Mouse (Mus musculus): ENCODE measurements around the gene Mrps26. TPM values are rescaled to one million over a fixed set of nuclear protein-coding genes. Genes with fewer than 3 reads are reported as not detected.
"Not testable (repeated sequence)": the region's sequence is repeated elsewhere in the genome, so short reads cannot be mapped to it uniquely, and the experiment has no call there.

The Mrps26 gene
- 97.0 and 105 TPM in 2 replicates for polyA plus RNA-seq (2015; fragmentation: Nextera tagmentation; extraction: Ambion mirVana)

DNA sequence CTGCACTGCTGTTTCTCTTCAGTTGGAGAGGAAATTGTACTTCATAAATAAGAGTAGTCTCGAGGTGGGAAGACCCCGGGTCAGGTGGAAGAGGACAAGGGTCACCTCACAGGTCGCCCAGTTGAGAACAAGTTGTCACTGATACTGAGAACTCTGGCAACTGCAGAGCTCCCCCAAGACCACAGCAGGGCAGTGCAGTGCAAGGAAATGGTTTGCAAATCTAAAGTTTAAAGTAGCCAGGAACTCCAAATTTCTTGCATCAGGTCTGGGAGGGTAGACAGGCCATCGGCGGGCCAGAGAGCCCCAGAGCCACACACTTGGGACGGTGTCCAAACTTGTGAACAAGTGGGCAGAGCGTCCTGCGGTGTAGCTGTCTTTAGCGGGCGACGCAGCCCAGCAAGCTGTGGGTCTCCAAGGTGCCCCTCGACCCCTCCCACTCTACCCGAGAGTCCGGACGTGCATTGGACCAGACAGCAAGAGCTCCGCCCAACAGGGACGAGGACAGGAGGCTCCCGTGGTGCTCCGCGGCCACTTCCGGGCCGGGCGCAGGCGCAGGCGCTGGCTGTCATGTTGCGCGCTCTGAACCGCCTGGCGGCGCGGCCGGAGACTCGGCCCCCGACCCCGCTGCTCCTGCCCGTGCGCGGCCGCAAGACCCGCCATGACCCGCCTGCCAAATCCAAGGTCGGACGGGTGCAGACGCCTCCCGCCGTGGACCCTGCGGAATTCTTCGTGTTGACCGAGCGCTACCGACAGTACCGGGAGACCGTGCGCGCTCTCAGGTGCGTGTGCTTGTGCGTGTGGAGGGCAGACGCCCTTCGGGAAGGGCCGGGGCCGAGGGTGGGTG, at the start of gene Mrps26:
Mrps26 (plus strand) TSS at position 531 of the 844 bp plus-strand sequence.
- Histone ChIP-seq H3K4me1 (peaks cover 23% of the 10 kb centered on the region), H3K4me3 (peak within 1 kb of the TSS; percentile 83), H3K27me3 (replicated peaks) (no peaks in the 10 kb centered on the region), H3K36me3 (replicated peaks) (peaks cover 5% of the 10 kb centered on the region; the same call in 1 of the 2 replicates), H3K9me3 (no peaks in the 10 kb centered on the region), H3K4me2 (peak within 1 kb of the TSS; percentile 81), H3K9ac (peak within 1 kb of the TSS; percentile 93), H3K27ac (peak within 1 kb of the TSS; percentile 74)
- peak; percentile 99 for ATAC-seq (replicated peaks)
- under 1% methylated on average over 61 of the region's 61 CpGs for WGBS

DNA sequence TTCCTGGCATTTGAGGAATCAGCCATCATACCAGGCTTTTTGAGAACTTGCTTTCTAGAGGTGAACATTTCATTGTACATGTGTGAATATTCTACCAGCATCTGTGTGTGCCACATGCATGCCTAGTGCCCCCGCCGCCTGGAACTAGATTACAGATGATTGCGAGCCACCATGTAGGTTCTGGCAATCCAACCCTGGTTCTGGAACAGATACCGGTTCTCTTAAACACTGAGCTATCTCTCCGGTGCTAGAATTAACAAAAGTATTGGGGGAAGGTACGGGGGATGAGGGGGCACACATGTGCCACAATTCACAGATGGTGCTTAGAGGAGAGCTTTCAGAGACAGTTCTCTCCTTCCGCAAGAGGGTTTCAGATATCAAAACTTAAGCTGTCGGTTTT, 49.6 kb upstream of the Mrps26 start:
- 99% methylated on average over 8 of the region's 8 CpGs for WGBS
- no peak overlapping the region for H3K9ac ChIP-seq
- peaks cover 10% of the 10 kb centered on the region; the same call in 1 of the 2 replicates for H3K36me3 ChIP-seq (replicated peaks)
- H3K27ac ChIP-seq = no peak overlapping the region
- H3K4me2 ChIP-seq = no peak overlapping the region
- H3K4me1 ChIP-seq = no peaks in the 10 kb centered on the region
- ATAC-seq (replicated peaks) = no peak
- no peaks in the 10 kb centered on the region for H3K9me3 ChIP-seq
- no peak overlapping the region for H3K4me3 ChIP-seq
- H3K27me3 ChIP-seq (replicated peaks) = no peaks in the 10 kb centered on the region

DNA sequence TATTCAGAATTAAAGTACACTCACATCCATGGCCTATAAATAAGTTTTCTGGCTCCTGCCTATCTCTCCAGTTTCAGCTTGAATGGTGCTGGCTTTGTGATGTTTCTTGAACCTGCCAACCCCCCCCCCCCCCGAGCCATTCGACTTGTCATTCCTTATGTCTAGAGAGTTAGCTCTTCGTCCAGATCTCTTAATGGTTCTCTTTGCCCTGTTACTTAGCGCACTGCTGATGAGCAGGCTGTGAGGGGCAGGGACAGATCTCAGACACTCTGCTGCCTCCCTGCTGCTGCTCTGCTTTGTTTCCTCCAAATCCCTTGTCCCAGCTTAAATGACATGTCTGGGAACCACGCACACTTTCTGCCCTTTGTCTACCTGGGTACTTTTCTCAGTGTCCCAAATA, 47.8 kb upstream of the Mrps26 start:
- Histone ChIP-seq H3K4me3 (no peak overlapping the region), H3K36me3 (replicated peaks) (peaks cover 21% of the 10 kb centered on the region; the same call in 1 of the 2 replicates), H3K4me1 (no peaks in the 10 kb centered on the region), H3K27ac (no peak overlapping the region), H3K4me2 (no peak overlapping the region), H3K27me3 (replicated peaks) (no peaks in the 10 kb centered on the region), H3K9ac (no peak overlapping the region), H3K9me3 (no peaks in the 10 kb centered on the region)
- no peak for ATAC-seq (replicated peaks)
- 12% methylated on average over 5 of the region's 5 CpGs for WGBS

DNA sequence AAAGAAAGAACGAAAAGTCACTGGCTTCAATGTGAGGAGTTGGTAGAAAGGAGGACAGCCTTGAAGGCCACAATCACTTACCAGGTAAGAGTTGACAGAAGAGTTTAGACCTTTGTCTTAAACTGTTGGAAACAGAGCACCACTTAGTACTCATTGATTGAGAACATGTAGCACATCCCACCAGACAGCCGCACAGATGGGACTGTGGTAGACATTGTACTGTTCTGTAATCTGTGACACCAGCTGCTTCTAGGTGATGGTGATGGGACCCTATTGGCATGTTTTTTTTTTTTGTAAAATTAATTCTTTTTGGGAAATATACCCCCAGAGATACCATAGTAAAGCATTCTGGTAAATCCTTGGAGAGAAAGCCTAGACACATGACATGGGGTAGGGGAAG, 41.6 kb upstream of the Mrps26 start:
- H3K4me3 ChIP-seq = no peak overlapping the region

DNA sequence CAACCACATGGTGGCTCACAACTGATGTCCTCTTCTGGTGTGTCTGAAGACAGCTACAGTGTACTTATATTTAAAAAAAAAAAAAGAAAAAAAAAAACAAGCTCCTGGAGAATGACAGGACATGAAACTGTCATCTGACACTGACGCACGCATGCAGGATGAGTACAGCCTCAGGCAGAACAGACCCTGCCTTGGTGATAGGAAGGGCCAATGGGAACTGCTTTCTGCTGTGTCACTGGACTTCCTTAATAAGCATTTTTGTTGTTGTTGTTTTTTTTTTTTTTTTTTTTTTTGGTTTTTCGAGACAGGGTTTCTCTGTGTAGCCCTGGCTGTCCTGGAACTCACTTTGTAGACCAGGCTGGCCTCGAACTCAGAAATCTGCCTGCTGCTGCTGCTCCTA, 38.1 kb upstream of the Mrps26 start:
- ATAC-seq (replicated peaks) = not testable (repeated sequence)
- H3K36me3 ChIP-seq (replicated peaks) = peaks cover 20% of the 10 kb centered on the region; the same call in 1 of the 2 replicates

More for the DNA sequence above, 41.6 kb upstream of the Mrps26 start:
- no peak overlapping the region for H3K4me2 ChIP-seq
- WGBS = 94% methylated on average over 2 of the region's 2 CpGs
- no peak overlapping the region for H3K27ac ChIP-seq
- no peak for ATAC-seq (replicated peaks)
- no peaks in the 10 kb centered on the region for H3K9me3 ChIP-seq
- peaks cover 28% of the 10 kb centered on the region; the same call in 1 of the 2 replicates for H3K36me3 ChIP-seq (replicated peaks)
- H3K27me3 ChIP-seq (replicated peaks) = no peaks in the 10 kb centered on the region
- H3K9ac ChIP-seq = no peak overlapping the region
- H3K4me1 ChIP-seq = no peaks in the 10 kb centered on the region

DNA sequence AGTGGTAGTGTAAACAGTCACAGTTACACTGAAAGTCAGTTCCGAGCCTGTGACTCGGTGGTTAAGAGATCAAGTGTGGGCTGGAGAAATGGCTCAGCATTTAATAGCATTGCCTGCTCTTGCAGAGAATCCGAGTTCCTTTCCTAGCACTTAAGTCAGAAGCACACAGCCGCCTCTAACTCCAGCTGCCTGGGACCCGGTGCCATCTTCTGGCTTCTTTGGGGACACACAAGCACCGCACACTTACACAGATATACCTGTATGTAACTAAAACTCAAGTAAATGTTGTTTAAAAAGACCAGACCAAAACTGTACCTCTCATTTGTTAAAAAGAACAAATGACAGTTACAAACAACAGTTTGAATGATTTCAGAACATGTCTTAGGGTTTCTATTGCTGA, 35.1 kb upstream of the Mrps26 start:
- no peaks in the 10 kb centered on the region for H3K27me3 ChIP-seq (replicated peaks)
- no peak for ATAC-seq (replicated peaks)
- no peak overlapping the region for H3K4me2 ChIP-seq
- no peak overlapping the region for H3K9ac ChIP-seq
- H3K4me1 ChIP-seq = no peaks in the 10 kb centered on the region
- H3K36me3 ChIP-seq (replicated peaks) = peaks cover 16% of the 10 kb centered on the region; the same call in 1 of the 2 replicates
- 80% methylated on average over 6 of the region's 6 CpGs for WGBS
- no peaks in the 10 kb centered on the region for H3K9me3 ChIP-seq
- H3K27ac ChIP-seq = no peak overlapping the region
- H3K4me3 ChIP-seq = no peak overlapping the region

More for the DNA sequence above, 38.1 kb upstream of the Mrps26 start:
- H3K27ac ChIP-seq; H3K4me2 ChIP-seq; H3K4me1 ChIP-seq; H3K9ac ChIP-seq; H3K4me3 ChIP-seq; H3K27me3 ChIP-seq (replicated peaks); H3K9me3 ChIP-seq: not testable (repeated sequence)
- WGBS = 87% methylated on average over 4 of the region's 4 CpGs

DNA sequence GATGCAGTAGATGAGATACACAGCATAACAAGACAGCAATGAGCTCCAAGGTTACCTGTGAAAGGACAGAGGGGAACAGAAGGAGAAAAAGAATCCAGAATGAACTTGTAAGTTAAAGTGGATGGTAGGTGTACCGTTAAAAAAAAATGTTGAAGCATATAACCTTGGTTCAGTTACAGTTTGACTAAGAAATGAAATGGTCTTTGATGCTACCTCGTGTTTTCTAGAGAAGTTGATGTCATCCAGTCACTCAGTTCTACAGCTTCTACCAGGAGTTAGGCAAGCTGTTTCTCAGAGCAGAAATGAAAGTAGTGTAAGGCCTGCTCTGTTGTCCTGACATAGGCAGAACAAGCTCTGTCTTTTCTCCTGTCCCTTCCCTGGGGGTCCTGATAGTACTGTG, 34.3 kb upstream of the Mrps26 start:
- no peaks in the 10 kb centered on the region for H3K9me3 ChIP-seq

DNA sequence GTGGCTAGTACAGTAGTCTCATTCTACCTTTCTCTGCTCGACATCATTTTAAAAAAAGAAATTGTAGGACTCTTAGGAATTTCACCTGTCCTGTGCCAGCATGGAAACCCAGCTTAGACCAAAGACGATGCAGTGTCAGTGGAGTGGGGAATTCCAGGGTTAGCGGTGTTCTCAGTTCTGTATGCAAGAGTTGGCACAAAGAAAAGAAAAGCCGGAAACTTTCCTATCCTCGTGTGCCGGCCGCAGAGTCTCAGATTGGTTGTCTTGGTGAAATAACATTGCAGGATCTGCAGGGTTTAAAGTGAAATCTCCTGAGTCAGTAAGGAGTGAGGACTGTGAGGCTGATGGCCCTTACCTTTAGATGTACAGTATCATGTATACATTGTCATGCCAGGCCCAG, 33.6 kb upstream of the Mrps26 start:
- WGBS = 77% methylated on average over 7 of the region's 7 CpGs
- Histone ChIP-seq H3K9ac (no peak overlapping the region), H3K27me3 (replicated peaks) (no peaks in the 10 kb centered on the region), H3K4me2 (no peak overlapping the region), H3K36me3 (replicated peaks) (peaks cover 30% of the 10 kb centered on the region; the same call in 1 of the 2 replicates), H3K4me3 (no peak overlapping the region), H3K27ac (no peak overlapping the region), H3K4me1 (no peaks in the 10 kb centered on the region), H3K9me3 (no peaks in the 10 kb centered on the region)
- ATAC-seq (replicated peaks) = no peak

More for the DNA sequence above, 34.3 kb upstream of the Mrps26 start:
- Histone ChIP-seq H3K27me3 (replicated peaks) (no peaks in the 10 kb centered on the region), H3K27ac (no peak overlapping the region), H3K4me1 (no peaks in the 10 kb centered on the region), H3K4me2 (no peak overlapping the region), H3K9ac (no peak overlapping the region), H3K36me3 (replicated peaks) (peaks cover 24% of the 10 kb centered on the region; the same call in 1 of the 2 replicates), H3K4me3 (no peak overlapping the region)
- no peak for ATAC-seq (replicated peaks)
- WGBS = 94% methylated on average over 2 of the region's 2 CpGs

DNA sequence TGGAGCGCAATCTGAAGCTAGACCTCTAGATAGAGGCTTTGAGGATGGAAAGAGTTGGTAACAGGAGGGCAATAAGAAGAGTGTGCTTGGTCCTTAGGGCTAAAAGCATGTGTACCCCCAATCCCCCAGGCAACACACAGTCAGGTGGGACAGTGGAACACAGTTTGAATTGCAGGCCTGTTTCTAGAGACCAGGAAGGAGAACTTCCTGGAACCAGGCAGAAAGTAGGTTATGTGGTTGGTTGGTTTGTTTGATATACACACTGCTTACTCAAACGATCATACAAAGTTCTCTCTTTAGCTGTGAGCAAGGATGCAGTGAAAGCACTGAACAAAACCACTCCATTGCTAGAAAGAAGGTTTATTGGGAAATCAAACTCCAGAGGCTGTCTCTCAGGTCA, 31.3 kb upstream of the Mrps26 start:
- peaks cover 35% of the 10 kb centered on the region; the same call in 1 of the 2 replicates for H3K36me3 ChIP-seq (replicated peaks)
- H3K4me1 ChIP-seq = no peaks in the 10 kb centered on the region
- H3K9ac ChIP-seq = no peak overlapping the region
- WGBS = 88% methylated on average over 2 of the region's 2 CpGs
- H3K27me3 ChIP-seq (replicated peaks) = no peaks in the 10 kb centered on the region
- ATAC-seq (replicated peaks) = no peak
- no peak overlapping the region for H3K4me3 ChIP-seq
- no peaks in the 10 kb centered on the region for H3K9me3 ChIP-seq
- H3K27ac ChIP-seq = no peak overlapping the region
- no peak overlapping the region for H3K4me2 ChIP-seq

DNA sequence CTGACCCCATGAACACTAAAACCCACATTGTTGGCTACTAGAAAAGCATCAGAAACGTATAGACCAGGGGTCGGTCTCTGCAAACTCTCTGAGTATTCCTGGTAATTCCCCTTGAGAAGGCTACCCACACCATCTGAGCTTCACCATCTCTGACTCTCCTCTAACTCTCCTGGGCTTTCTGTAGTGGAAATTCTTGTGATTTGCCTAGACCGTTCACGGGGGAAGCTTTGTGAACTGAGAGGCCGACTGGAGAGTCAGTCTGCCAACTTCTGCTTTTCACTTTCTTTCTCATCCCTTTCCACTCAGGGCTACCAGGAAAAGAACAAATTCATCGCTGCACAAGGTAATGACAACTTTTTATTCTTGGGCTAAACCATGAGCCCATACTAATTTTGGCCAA, 28.5 kb upstream of the Mrps26 start:
- no peak for ATAC-seq (replicated peaks)
- no peak overlapping the region for H3K9ac ChIP-seq
- WGBS = 93% methylated on average over 6 of the region's 6 CpGs
- H3K9me3 ChIP-seq = no peaks in the 10 kb centered on the region
- no peak overlapping the region for H3K4me3 ChIP-seq
- H3K27me3 ChIP-seq (replicated peaks) = no peaks in the 10 kb centered on the region
- H3K4me2 ChIP-seq = no peak overlapping the region
- H3K4me1 ChIP-seq = no peaks in the 10 kb centered on the region
- H3K27ac ChIP-seq = no peak overlapping the region
- peaks cover 44% of the 10 kb centered on the region for H3K36me3 ChIP-seq (replicated peaks)

DNA sequence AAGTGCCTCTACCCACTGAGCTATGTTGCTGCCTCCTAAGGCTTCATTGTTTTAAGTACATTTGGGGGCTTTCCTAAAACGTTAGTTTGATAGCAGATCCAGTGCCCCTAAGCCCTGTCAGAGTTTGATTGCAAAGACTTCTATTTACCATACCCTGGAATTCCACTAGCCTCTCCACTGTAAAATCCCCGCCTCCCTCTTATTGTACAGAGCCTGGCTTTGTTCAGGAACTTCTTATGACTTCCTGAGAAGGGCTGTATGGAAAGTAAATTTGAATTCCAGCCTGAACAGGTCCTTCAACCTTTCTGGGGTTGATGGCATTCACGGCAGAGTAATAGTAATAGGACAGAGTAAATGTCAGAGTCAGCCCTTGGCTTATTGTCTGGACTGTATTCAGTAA, 26.7 kb upstream of the Mrps26 start:
- no peak overlapping the region for H3K27ac ChIP-seq
- WGBS = 79% methylated on average over 3 of the region's 3 CpGs
- H3K27me3 ChIP-seq (replicated peaks) = no peaks in the 10 kb centered on the region
- H3K4me3 ChIP-seq = no peak overlapping the region
- no peaks in the 10 kb centered on the region for H3K9me3 ChIP-seq
- no peaks in the 10 kb centered on the region for H3K4me1 ChIP-seq
- H3K9ac ChIP-seq = no peak overlapping the region
- H3K4me2 ChIP-seq = no peak overlapping the region
- peaks cover 62% of the 10 kb centered on the region for H3K36me3 ChIP-seq (replicated peaks)
- no peak for ATAC-seq (replicated peaks)

DNA sequence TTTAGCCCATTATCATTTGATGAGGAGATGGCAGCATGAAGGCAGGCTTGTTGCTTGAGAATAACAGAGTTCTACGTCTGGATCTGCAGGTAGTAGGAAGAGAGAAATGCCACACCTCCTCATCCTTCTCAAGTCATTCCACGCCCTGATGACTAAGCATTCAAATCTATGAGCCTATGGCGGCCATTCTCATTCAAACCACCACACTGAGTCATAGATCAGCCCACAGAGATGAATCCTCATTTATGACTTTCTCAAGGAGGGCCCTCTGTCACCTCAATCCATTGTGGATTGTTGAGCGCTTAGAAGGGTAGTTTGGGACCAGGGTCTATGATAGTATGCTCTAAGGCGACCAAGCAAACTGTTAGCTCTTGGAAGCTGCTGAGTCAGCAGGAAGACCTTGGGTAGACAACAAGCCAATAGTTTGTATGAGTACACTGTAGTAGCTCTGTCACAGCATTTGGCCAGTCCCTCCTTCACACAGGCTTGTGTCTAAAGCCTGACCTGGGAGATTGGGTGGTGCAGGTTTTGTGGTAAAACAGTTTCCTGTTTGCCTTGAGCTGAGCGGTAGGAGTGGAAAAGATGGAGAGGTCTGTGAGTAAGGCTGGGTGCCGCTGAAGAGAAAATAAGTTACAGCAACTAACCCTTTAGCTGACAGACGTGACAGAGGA, 24.5 kb upstream of the Mrps26 start:
- peaks cover 59% of the 10 kb centered on the region for H3K36me3 ChIP-seq (replicated peaks)
- WGBS = 95% methylated on average over 8 of the region's 8 CpGs

More for the DNA sequence above, 24.5 kb upstream of the Mrps26 start:
- H3K4me2 ChIP-seq = no peak overlapping the region
- no peaks in the 10 kb centered on the region for H3K9me3 ChIP-seq
- H3K27me3 ChIP-seq (replicated peaks) = no peaks in the 10 kb centered on the region
- H3K27ac ChIP-seq = no peak overlapping the region
- H3K4me3 ChIP-seq = no peak overlapping the region
- ATAC-seq (replicated peaks) = no peak
- H3K4me1 ChIP-seq = no peaks in the 10 kb centered on the region
- no peak overlapping the region for H3K9ac ChIP-seq

Data from midbrain, embryonic 15.5 days (tissue).